Mouse (Mus musculus) forebrain, embryonic 10.5 days (tissue): ENCODE data around the gene Eif4ebp2. TPM values are rescaled to one million over a fixed set of nuclear protein-coding genes. Genes with fewer than 3 reads are reported as not detected.

ENCODE experiments used
- DNase-seq: peaks from one replicate; pipeline ENCODE4 v3.0.0-alpha.2; 2017; ENCODE audit warnings: low spot score; ENCODE audit errors: extremely low spot score
- H3K27ac ChIP-seq: fragments of 300-500 bp; sonication (generic); 2 replicates; pipeline ENCODE4 v1.5.1; 2016; ENCODE audit warnings: mild to moderate bottlenecking
- H3K27me3 ChIP-seq: fragments of 300-500 bp; sonication (generic); 2 replicates; pipeline ENCODE4 v1.6.1; 2016; ENCODE audit warnings: mild to moderate bottlenecking; ENCODE audit not compliant: poor library complexity, severe bottlenecking
- H3K36me3 ChIP-seq: fragments of 300-500 bp; sonication (generic); replicated peaks from 2 replicates; pipeline ENCODE4 v1.6.1; 2016; ENCODE audit warnings: mild to moderate bottlenecking, moderate library complexity
- H3K4me1 ChIP-seq: fragments of 300-500 bp; sonication (generic); 2 replicates; pipeline ENCODE4 v1.6.1; 2016
- H3K4me3 ChIP-seq: fragments of 300-500 bp; sonication (generic); 2 replicates; pipeline ENCODE4 v1.5.1; 2016; ENCODE audit warnings: mild to moderate bottlenecking, moderate library complexity
- H3K9me3 ChIP-seq: fragments of 300-500 bp; sonication (generic); 2 replicates; pipeline ENCODE4 v1.6.1; 2016; ENCODE audit warnings: mild to moderate bottlenecking, moderate library complexity
- WGBS: fragments of 180-500 bp; shearing (Covaris S2); methylation state at CpG from one replicate; pipeline ENCODE4 v1.1.7; 2016; 5-methylcytosine and 5-hydroxymethylcytosine counted together
- polyA plus RNA-seq: library from polyadenylated mRNA; unstranded; fragments of >200 nt; fragmentation: Nextera tagmentation; extraction: Ambion mirVana; gene quantifications from 2 replicates; pipeline ENCODE4 v1.2.1, GENCODE M21; 2016

The Eif4ebp2 gene
- polyA plus RNA-seq = 98.9 and 104 TPM in 2 replicates

DNA sequence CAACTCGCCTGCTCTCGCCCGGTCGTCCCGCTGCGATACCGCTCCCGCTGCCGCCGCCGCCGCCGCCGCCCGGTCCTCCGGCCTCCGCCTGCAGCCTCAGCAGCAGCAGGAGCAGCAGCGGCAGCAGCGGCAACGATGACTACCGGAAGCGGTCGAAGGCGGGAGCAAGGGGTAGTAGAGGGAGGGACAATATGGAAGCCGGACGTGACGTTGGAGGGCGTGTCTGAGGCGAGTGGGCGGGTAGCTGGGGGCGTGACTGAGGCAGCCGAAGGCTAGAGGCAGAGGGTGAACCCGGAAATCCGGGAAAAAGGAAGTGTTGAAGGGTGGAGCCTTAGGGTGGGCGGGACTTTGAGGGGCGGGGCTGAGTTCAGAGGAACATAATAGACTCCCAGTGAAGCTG is at the start of gene Eif4ebp2:
Gene Eif4ebp2, minus strand, starts transcription at position 17 of the 400 bp plus-strand sequence.
- Histone ChIP-seq H3K27ac (peak within 1 kb of the TSS; percentile 90), H3K27me3 (no peaks in the 10 kb centered on the region), H3K4me1 (peaks cover 39% of the 10 kb centered on the region), H3K4me3 (peak within 1 kb of the TSS; percentile 74), H3K9me3 (no peaks in the 10 kb centered on the region), H3K36me3 (peaks cover 32% of the 10 kb centered on the region)
- under 1% methylated on average over 34 of the region's 36 CpGs for WGBS
- peak; percentile 100 for DNase-seq

DNA sequence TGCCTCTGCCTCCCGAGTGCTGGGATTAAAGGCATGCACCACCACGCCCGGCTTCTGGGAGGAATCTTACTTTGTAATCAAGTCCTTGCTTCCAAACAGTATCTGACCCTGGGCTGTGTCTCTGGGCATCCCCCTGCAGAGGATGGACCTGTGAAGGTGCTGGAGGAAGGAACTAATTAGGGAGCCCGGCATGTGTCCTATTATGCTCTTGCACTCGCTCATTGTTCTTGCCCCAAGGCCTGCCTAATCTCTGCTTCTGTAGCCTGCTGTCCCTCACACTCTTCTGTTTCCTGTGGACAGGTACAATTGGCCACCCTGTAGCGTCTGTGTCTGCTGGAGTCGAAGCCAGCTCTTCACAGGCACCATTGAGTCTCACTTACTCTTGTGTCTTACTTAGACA is 48.3 kb upstream of the Eif4ebp2 start:
- Histone ChIP-seq H3K36me3 (0 out of 2 replicates have a peak, but pooled peaks cover 2% of the 10 kb centered on the region), H3K4me3 (no peak overlapping the region), H3K4me1 (peaks cover 24% of the 10 kb centered on the region), H3K27ac (no peak overlapping the region), H3K9me3 (no peaks in the 10 kb centered on the region), H3K27me3 (0 out of 2 replicates have a peak, but pooled peaks cover 3% of the 10 kb centered on the region)
- WGBS = 41% methylated on average over 7 of the region's 7 CpGs
- no peak for DNase-seq

DNA sequence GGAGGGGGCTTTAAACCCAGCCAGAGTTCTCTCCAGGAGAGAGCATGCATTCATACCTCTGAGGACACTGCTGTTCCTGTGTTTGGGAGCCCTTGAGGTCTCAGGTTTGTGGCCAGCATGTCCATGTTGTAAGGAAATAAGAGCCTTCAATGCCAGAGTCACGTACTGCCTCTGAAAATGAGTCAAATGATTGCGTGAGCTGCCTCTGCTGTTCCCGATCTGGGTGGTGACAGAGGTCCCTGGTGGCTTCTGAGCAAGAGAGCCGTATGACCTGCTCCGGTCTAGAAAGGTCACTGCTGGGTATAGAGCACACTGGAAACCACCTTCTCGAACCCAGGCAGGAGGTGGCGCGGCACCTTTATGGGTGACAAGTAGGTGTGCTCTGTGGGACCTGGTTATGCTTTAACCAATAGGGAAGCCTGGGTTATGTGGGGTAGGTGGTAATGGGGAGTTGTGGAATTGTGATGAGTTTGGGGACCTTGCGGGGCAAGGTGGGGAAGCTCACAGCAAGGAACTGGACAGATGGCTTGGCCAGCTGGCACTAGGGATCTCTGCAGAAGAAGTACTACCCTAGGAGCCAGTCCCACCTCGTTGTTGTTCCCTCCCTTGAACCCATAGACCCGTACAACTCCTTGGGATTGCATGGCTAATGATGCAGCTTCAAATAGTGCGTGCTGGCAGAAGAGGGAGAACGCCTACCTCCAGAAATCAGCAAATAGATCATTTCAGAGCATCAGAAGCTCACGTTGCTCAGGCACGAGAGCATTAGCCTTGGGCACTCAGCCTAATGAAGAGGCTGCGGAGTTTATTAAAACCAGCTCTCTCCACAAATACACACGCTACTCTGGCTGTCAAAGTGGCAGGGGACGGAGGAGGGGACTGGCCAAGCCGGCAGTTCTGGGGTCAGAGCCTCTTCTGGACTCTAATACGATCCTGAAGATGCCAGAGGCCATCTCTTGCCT is 47.3 kb upstream of the Eif4ebp2 start:
- Histone ChIP-seq H3K27me3 (0 out of 2 replicates have a peak, but pooled peaks cover 3% of the 10 kb centered on the region), H3K9me3 (no peaks in the 10 kb centered on the region), H3K36me3 (0 out of 2 replicates have a peak, but pooled peaks cover 2% of the 10 kb centered on the region), H3K27ac (no peak overlapping the region), H3K4me3 (no peak overlapping the region), H3K4me1 (peaks cover 34% of the 10 kb centered on the region)
- DNase-seq = no peak
- WGBS = 85% methylated on average over 20 of the region's 20 CpGs

DNA sequence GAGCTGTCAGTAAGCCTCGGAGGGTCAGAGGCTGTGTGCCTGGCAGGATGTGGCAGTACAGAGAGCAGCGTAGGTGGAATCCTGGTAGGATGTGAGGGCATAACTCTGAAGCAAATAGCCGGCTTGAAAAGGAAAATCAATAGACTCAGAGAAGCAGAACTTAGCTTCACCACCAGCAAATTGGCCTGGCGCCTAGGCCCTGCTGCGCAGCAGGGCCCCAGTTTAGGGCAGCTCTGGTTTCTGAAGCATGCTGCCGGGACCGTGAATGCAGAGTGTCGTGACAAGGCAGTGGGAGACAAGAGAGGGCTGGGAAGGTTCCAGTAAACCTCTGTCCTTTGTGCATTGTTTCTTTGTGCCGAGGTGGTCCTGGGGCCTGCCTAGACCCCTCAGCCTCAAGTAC is 43.8 kb upstream of the Eif4ebp2 start:
- Histone ChIP-seq H3K4me3 (no peak overlapping the region), H3K9me3 (no peaks in the 10 kb centered on the region), H3K27ac (peak overlapping the region; percentile 60), H3K27me3 (0 out of 2 replicates have a peak, but pooled peaks cover 3% of the 10 kb centered on the region), H3K4me1 (peaks cover 47% of the 10 kb centered on the region), H3K36me3 (no peaks in the 10 kb centered on the region)
- WGBS = 57% methylated on average over 9 of the region's 9 CpGs
- DNase-seq = no peak

DNA sequence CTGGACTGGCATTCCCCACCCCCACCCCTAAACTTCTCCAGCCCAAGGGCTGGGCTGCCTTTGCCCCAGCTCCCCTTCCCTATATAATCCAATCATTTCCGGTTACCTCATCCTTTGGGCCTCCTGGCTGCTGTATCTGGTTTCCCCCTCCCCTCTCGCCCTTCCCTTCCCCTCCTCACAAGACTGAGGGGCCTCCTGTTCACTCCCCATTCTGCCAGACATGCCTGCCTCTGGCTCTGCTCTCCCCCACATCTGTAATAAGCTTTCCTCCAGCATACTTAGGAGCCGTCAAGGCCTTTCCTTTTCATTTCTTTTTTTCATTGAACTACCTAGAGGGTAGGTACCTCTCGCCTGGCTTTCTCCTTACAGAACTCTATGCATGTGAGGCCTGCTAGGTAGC is 43.0 kb upstream of the Eif4ebp2 start:
- Histone ChIP-seq H3K4me3 (no peak overlapping the region), H3K27ac (peak overlapping the region; percentile 60), H3K36me3 (no peaks in the 10 kb centered on the region), H3K4me1 (peaks cover 43% of the 10 kb centered on the region), H3K27me3 (0 out of 2 replicates have a peak, but pooled peaks cover 3% of the 10 kb centered on the region), H3K9me3 (no peaks in the 10 kb centered on the region)
- WGBS = 30% methylated on average over 4 of the region's 4 CpGs
- no peak for DNase-seq

DNA sequence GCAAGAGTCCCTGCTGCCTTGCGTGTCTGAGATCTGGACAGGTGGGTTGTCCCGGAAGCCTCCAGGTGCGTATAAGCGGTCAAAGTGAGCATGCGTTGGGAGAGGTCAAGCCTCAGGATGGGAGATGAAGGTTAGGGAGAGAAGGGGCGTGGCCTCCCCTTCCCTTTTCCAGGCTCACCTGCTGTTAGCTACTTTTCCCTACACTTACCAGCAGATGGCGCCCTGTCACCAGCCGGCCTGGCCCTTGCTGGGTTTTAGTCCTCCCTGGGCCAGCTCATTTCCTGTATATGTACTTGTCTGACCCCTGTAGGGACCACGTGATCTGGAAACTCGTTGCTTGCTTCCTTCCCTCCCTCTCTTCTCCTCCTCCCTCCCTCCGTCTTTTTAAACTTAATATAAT is 39.6 kb upstream of the Eif4ebp2 start:
- 10% methylated on average over 11 of the region's 11 CpGs for WGBS
- Histone ChIP-seq H3K36me3 (no peaks in the 10 kb centered on the region), H3K27me3 (no peaks in the 10 kb centered on the region), H3K27ac (no peak overlapping the region), H3K4me1 (peaks cover 35% of the 10 kb centered on the region), H3K4me3 (no peak overlapping the region), H3K9me3 (no peaks in the 10 kb centered on the region)
- DNase-seq = peak; percentile 81

DNA sequence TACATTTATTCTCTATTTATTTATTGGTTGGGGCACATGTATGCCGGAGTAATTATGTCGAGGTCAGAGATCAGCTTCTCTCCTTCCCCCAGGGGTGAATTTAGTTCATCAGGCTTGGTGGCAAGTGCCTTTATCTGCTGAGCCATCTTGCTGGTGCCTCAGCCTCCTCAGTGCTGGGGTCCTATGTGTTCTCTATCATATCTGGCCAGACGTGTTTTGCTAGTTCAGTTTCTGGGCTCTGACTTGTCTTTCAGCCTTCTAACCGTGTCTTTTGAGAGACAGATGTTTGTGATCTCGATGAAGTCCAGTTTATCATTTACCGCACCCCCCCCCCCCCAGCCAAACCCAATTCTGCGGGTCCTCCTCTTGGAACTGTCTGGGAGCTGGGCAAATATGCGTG is 39.1 kb upstream of the Eif4ebp2 start:
- Histone ChIP-seq H3K27ac (no peak overlapping the region), H3K4me1 (peaks cover 30% of the 10 kb centered on the region), H3K27me3 (no peaks in the 10 kb centered on the region), H3K4me3 (no peak overlapping the region), H3K9me3 (no peaks in the 10 kb centered on the region), H3K36me3 (no peaks in the 10 kb centered on the region)
- DNase-seq = no peak
- 51% methylated on average over 8 of the region's 8 CpGs for WGBS

DNA sequence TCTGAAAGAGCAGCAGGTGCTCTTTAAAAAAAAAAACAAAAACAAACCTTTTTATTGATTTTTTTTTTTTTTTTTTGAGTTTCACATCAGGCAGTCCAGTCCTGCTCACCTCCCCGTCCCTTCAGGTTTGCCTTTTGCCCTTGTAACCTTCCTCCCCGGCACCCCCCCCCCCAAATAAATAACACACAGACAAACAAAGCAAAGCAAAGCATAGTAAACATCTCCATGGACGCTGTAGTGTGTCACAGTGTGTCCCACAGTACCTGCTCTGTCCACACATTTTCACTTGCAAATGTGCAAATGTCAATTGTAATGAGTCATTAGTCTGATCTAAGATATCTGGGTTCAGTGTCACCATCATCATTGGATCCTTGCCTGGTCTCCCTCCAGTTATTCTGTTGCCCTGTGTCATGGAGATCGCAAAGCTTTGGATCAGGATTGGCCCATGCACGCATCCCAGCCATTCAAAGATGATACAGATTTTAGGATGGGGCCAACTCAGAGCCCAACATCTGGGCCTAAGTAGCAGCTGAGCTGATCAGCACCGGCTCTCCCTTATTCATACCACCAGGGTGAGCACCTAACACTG is 36.2 kb upstream of the Eif4ebp2 start:
- Histone ChIP-seq H3K36me3 (no peaks in the 10 kb centered on the region), H3K4me1 (peaks cover 11% of the 10 kb centered on the region; the same call in 1 of the 2 replicates), H3K4me3 (no peak overlapping the region), H3K27me3 (no peaks in the 10 kb centered on the region), H3K9me3 (no peaks in the 10 kb centered on the region), H3K27ac (no peak overlapping the region)
- DNase-seq = no peak
- 86% methylated on average over 6 of the region's 6 CpGs for WGBS

DNA sequence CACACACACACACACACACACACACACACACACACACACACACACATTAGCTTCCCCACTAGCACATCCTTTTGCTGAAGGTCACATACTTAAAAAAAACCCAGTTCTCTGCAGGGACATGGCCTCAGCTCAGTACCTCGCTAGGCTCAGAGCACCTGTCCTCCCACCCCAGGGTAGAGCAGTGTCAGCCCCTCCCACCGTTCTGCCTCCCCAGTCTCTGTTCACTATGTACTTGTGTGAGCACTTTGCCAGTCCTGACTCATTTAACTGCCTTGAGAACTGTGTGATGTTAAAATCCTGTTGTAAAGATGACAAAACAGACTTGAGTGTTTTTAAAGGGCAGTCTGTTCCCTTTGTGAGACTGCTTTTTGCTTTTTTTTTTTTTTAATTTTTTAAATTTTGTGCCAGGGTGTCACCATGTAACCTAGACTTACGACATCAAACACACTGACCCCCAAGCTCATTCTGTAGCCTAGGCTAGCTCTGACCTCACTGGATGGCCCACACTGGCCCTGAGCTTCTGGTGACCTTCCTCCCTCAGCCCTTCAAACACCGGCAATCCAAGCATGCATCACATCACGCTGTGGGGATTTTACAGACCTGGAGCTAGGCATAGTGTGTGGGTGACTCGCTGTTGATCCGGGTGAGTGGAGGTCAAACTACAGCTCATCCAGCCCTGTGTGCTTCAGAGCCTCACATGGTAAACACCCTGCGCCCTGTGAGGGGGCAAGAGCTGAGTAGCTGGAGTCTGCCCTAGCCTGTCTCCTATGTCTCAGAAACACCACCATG is 34.3 kb upstream of the Eif4ebp2 start:
- Histone ChIP-seq H3K27me3 (no peaks in the 10 kb centered on the region), H3K36me3 (no peaks in the 10 kb centered on the region), H3K9me3 (no peaks in the 10 kb centered on the region), H3K4me3 (no peak overlapping the region), H3K27ac (no peak overlapping the region), H3K4me1 (peaks cover 6% of the 10 kb centered on the region; the same call in 1 of the 2 replicates)
- no peak for DNase-seq
- WGBS = 90% methylated on average over 8 of the region's 8 CpGs

DNA sequence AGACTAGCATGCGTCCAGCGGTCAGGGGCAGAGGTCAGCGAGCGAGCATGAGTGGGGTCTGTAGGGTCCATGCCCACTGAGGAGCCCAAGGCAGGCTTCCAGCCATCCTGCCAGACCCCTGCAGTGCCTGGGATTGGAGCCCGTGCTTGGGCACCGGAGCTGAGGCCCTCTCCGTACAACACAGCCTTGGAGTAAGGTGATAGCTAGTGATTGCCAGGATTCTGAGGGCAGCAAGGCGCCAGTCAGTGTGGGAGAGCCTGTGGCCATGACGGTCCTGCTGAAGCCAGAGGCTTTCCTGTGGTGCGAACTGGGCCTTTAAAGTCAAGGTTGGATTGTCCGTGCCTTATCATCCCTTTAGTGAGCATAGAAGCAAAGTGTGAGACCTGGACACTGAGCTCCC is 32.3 kb upstream of the Eif4ebp2 start:
- WGBS = 86% methylated on average over 11 of the region's 11 CpGs
- peaks cover 5% of the 10 kb centered on the region; the same call in 1 of the 2 replicates for H3K4me1 ChIP-seq
- no peaks in the 10 kb centered on the region for H3K9me3 ChIP-seq
- no peak overlapping the region for H3K27ac ChIP-seq
- H3K36me3 ChIP-seq = no peaks in the 10 kb centered on the region
- DNase-seq = no peak
- no peak overlapping the region for H3K4me3 ChIP-seq
- H3K27me3 ChIP-seq = no peaks in the 10 kb centered on the region

DNA sequence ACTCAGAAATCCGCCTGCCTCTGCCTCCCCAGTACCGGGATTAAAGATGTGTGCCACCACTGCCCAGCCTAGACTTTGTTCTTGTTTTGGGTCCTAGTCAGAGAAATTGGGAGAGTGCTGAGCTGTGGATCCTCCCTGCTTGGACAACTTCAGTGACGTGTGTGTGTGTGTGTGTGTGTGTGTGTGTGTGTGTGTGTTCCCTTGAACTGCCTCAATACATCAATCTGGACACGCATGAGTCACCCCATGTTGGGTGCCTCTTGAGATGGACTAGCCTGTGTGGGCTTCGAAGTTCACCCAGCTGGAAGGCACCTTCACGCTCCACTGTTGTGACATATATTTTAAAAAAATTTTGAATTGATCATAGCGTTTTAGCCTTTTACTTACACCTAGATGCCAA is 30.3 kb upstream of the Eif4ebp2 start:
- H3K4me3 ChIP-seq = no peak overlapping the region
- H3K36me3 ChIP-seq = no peaks in the 10 kb centered on the region
- 97% methylated on average over 7 of the region's 7 CpGs for WGBS
- no peak for DNase-seq
- H3K4me1 ChIP-seq = peaks cover 9% of the 10 kb centered on the region; the same call in 1 of the 2 replicates
- H3K27ac ChIP-seq = no peak overlapping the region
- peaks cover 7% of the 10 kb centered on the region for H3K27me3 ChIP-seq
- no peaks in the 10 kb centered on the region for H3K9me3 ChIP-seq

DNA sequence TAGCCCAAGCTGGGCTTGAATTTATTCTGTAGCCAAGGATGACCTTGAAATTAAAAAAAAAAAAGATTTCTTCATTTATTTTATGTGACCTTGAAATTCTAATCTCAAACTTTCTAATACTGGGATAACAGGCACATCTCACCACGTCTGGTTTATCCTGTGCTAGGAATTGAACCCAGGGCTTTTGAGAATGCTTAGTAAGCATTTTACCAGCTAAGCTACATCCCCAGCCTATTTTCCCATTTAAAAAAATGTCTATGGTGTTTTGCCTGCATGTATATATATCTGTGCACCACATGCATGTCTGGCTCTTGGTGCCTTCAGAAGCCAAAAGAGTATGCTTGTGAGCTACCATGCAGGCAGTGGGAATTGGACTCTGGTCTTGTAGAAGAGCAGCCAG is 28.0 kb upstream of the Eif4ebp2 start:
- Histone ChIP-seq H3K9me3 (no peaks in the 10 kb centered on the region), H3K4me1 (peaks cover 30% of the 10 kb centered on the region), H3K36me3 (no peaks in the 10 kb centered on the region), H3K27ac (no peak overlapping the region), H3K27me3 (peaks cover 22% of the 10 kb centered on the region), H3K4me3 (no peak overlapping the region)
- DNase-seq = no peak
- 80% methylated on average over 1 of the region's 1 CpGs for WGBS
